Mouse (Mus musculus) midbrain, embryonic 12.5 days (tissue): ENCODE results near the gene Dglucy. TPM values are rescaled to one million over a fixed set of nuclear protein-coding genes. Genes with fewer than 3 reads are reported as not detected.

Experiments used
- ATAC-seq: fragments of 200-750 bp; cut with Nextera tagmentation; 2 replicates; pipeline ENCODE4 v1.8.0; 2017; ENCODE audit warnings: low read depth, moderate TSS enrichment, moderate library complexity; ENCODE audit not compliant: low FRiP score
- H3K27ac ChIP-seq: fragments of 300-500 bp; sonication (generic); replicated peaks from 2 replicates; pipeline ENCODE4 v1.5.1; 2016; ENCODE audit warnings: mild to moderate bottlenecking
- H3K27me3 ChIP-seq: fragments of 300-500 bp; sonication (generic); 2 replicates; pipeline ENCODE4 v1.6.1; 2016; ENCODE audit warnings: mild to moderate bottlenecking
- H3K36me3 ChIP-seq: fragments of 300-500 bp; sonication (generic); 2 replicates; pipeline ENCODE4 v1.6.1; 2016
- H3K4me1 ChIP-seq: fragments of 300-500 bp; sonication (generic); 2 replicates; pipeline ENCODE4 v1.6.1; 2016
- H3K4me2 ChIP-seq: fragments of 300-500 bp; sonication (generic); replicated peaks from 2 replicates; pipeline ENCODE4 v1.6.1; 2016; ENCODE audit warnings: mild to moderate bottlenecking, moderate library complexity
- H3K4me3 ChIP-seq: fragments of 300-500 bp; sonication (generic); 2 replicates; pipeline ENCODE4 v1.5.1; 2016; ENCODE audit warnings: mild to moderate bottlenecking
- H3K9ac ChIP-seq: fragments of 300-500 bp; sonication (generic); replicated peaks from 2 replicates; pipeline ENCODE4 v1.6.1; 2016; ENCODE audit warnings: mild to moderate bottlenecking, moderate library complexity
- H3K9me3 ChIP-seq: fragments of 300-500 bp; sonication (generic); 2 replicates; pipeline ENCODE4 v1.6.1; 2016; ENCODE audit warnings: mild to moderate bottlenecking
- WGBS: fragments of 180-500 bp; shearing (Covaris S2); methylation state at CpG from one replicate; pipeline ENCODE4 v1.1.7; 2016; 5-methylcytosine and 5-hydroxymethylcytosine counted together
- polyA plus RNA-seq: library from polyadenylated mRNA; unstranded; fragments of >200 nt; fragmentation: Nextera tagmentation; extraction: Ambion mirVana; gene quantifications from 2 replicates; pipeline ENCODE4 v1.2.1, GENCODE M21; 2016

The Dglucy gene
- polyA plus RNA-seq, 1 experiment from 2014 or later, result 0.80 TPM

GRCm38 (mm10) chr12:100925644-100926619 is 147.1 kb downstream of the Dglucy start:
- no peak overlapping the region for H3K9ac ChIP-seq
- H3K4me3 ChIP-seq, result no peak overlapping the region
- H3K9me3 ChIP-seq, result no peaks in the 10 kb centered on the region
- H3K27me3 ChIP-seq, result no peaks in the 10 kb centered on the region
- peaks cover 75% of the 10 kb centered on the region for H3K36me3 ChIP-seq
- H3K27ac ChIP-seq, result no peak overlapping the region
- peak; percentile 68 for ATAC-seq
- H3K4me2 ChIP-seq, result no peak overlapping the region
- 76% methylated on average over 14 of the region's 14 CpGs for WGBS
- no peaks in the 10 kb centered on the region for H3K4me1 ChIP-seq

- H3K9me3 ChIP-seq, result no peaks in the 10 kb centered on the region
- H3K27ac ChIP-seq, result no peak overlapping the region
- H3K27me3 ChIP-seq, result no peaks in the 10 kb centered on the region
- ATAC-seq, result no peak
- no peak overlapping the region for H3K4me3 ChIP-seq
- H3K4me2 ChIP-seq, result no peak overlapping the region
- H3K36me3 ChIP-seq, result peaks cover 72% of the 10 kb centered on the region
- WGBS, result 95% methylated on average over 9 of the region's 9 CpGs
- no peaks in the 10 kb centered on the region for H3K4me1 ChIP-seq
- H3K9ac ChIP-seq, result no peak overlapping the region
Measured at GRCm38 (mm10) chr12:100928286-100928685, 149.4 kb downstream of the Dglucy start.

GRCm38 (mm10) chr12:100931653-100932052 is 152.8 kb downstream of the Dglucy start:
- Histone ChIP-seq H3K27me3 (no peaks in the 10 kb centered on the region), H3K9ac (no peak overlapping the region), H3K36me3 (peaks cover 89% of the 10 kb centered on the region), H3K4me1 (no peaks in the 10 kb centered on the region), H3K9me3 (no peaks in the 10 kb centered on the region), H3K27ac (no peak overlapping the region), H3K4me3 (no peak overlapping the region), H3K4me2 (no peak overlapping the region)
- 94% methylated on average over 14 of the region's 14 CpGs for WGBS
- ATAC-seq, result no peak

- peaks cover 85% of the 10 kb centered on the region for H3K36me3 ChIP-seq
- WGBS, result 97% methylated on average over 5 of the region's 5 CpGs
- no peak for ATAC-seq
- H3K9ac ChIP-seq, result no peak overlapping the region
- H3K4me1 ChIP-seq, result no peaks in the 10 kb centered on the region
- no peak overlapping the region for H3K4me2 ChIP-seq
- H3K27me3 ChIP-seq, result no peaks in the 10 kb centered on the region
- H3K4me3 ChIP-seq, result no peak overlapping the region
- no peaks in the 10 kb centered on the region for H3K9me3 ChIP-seq
- H3K27ac ChIP-seq, result no peak overlapping the region
Measured at GRCm38 (mm10) chr12:100934796-100935195, 155.9 kb downstream of the Dglucy start.

GRCm38 (mm10) chr12:100936116-100936515 is 157.3 kb downstream of the Dglucy start:
- H3K9ac ChIP-seq, result no peak overlapping the region
- no peaks in the 10 kb centered on the region for H3K27me3 ChIP-seq
- H3K9me3 ChIP-seq, result no peaks in the 10 kb centered on the region
- H3K4me3 ChIP-seq, result no peak overlapping the region
- H3K4me1 ChIP-seq, result no peaks in the 10 kb centered on the region
- H3K4me2 ChIP-seq, result no peak overlapping the region
- ATAC-seq, result peak; percentile 38
- no peak overlapping the region for H3K27ac ChIP-seq
- H3K36me3 ChIP-seq, result peaks cover 88% of the 10 kb centered on the region
- WGBS, result 27% methylated on average over 2 of the region's 2 CpGs

GRCm38 (mm10) chr12:100936737-100937136 is 157.9 kb downstream of the Dglucy start:
- Histone ChIP-seq H3K9me3 (no peaks in the 10 kb centered on the region), H3K4me3 (no peak overlapping the region), H3K27ac (no peak overlapping the region), H3K4me1 (no peaks in the 10 kb centered on the region), H3K4me2 (no peak overlapping the region), H3K9ac (no peak overlapping the region), H3K27me3 (no peaks in the 10 kb centered on the region), H3K36me3 (peaks cover 87% of the 10 kb centered on the region)
- 85% methylated on average over 4 of the region's 4 CpGs for WGBS
- no peak for ATAC-seq

GRCm38 (mm10) chr12:100937441-100938360 is 158.8 kb downstream of the Dglucy start:
- H3K27me3 ChIP-seq, result no peaks in the 10 kb centered on the region
- H3K36me3 ChIP-seq, result peaks cover 85% of the 10 kb centered on the region
- H3K4me2 ChIP-seq, result no peak overlapping the region
- H3K4me3 ChIP-seq, result no peak overlapping the region
- H3K4me1 ChIP-seq, result no peaks in the 10 kb centered on the region
- no peak overlapping the region for H3K9ac ChIP-seq
- 0 out of 2 replicates have a peak overlapping the region, but pooled peaks have one; percentile 7 for H3K27ac ChIP-seq
- no peaks in the 10 kb centered on the region for H3K9me3 ChIP-seq
- no peak for ATAC-seq
- 82% methylated on average over 21 of the region's 21 CpGs for WGBS

- Histone ChIP-seq H3K36me3 (peaks cover 87% of the 10 kb centered on the region), H3K4me3 (no peak overlapping the region), H3K27me3 (no peaks in the 10 kb centered on the region), H3K9ac (no peak overlapping the region), H3K9me3 (no peaks in the 10 kb centered on the region), H3K27ac (no peak overlapping the region), H3K4me1 (no peaks in the 10 kb centered on the region), H3K4me2 (no peak overlapping the region)
- WGBS, result 91% methylated on average over 3 of the region's 3 CpGs
- ATAC-seq, result no peak
Measured at GRCm38 (mm10) chr12:100941361-100941760, 162.5 kb downstream of the Dglucy start.

GRCm38 (mm10) chr12:100943146-100943545 is 164.3 kb downstream of the Dglucy start:
- Histone ChIP-seq H3K27me3 (no peaks in the 10 kb centered on the region), H3K4me2 (no peak overlapping the region), H3K4me3 (no peak overlapping the region), H3K9me3 (no peaks in the 10 kb centered on the region), H3K36me3 (peaks cover 93% of the 10 kb centered on the region), H3K9ac (no peak overlapping the region), H3K27ac (no peak overlapping the region), H3K4me1 (no peaks in the 10 kb centered on the region)
- 88% methylated on average over 4 of the region's 4 CpGs for WGBS
- ATAC-seq, result no peak

GRCm38 (mm10) chr12:100944921-100945336 is 166.1 kb downstream of the Dglucy start:
- ATAC-seq, result no peak
- Histone ChIP-seq H3K27me3 (no peaks in the 10 kb centered on the region), H3K4me1 (no peaks in the 10 kb centered on the region), H3K27ac (no peak overlapping the region), H3K36me3 (peaks cover 88% of the 10 kb centered on the region), H3K9me3 (no peaks in the 10 kb centered on the region), H3K4me3 (no peak overlapping the region), H3K4me2 (no peak overlapping the region), H3K9ac (no peak overlapping the region)
- 94% methylated on average over 21 of the region's 21 CpGs for WGBS

GRCm38 (mm10) chr12:100945501-100945900 is 166.6 kb downstream of the Dglucy start:
- Histone ChIP-seq H3K27me3 (no peaks in the 10 kb centered on the region), H3K36me3 (peaks cover 82% of the 10 kb centered on the region), H3K27ac (no peak overlapping the region), H3K9me3 (no peaks in the 10 kb centered on the region), H3K4me2 (no peak overlapping the region), H3K4me1 (no peaks in the 10 kb centered on the region), H3K4me3 (no peak overlapping the region), H3K9ac (no peak overlapping the region)
- WGBS, result 89% methylated on average over 12 of the region's 12 CpGs
- ATAC-seq, result no peak

GRCm38 (mm10) chr12:100945948-100946347 is 167.1 kb downstream of the Dglucy start:
- H3K36me3 ChIP-seq, result peaks cover 79% of the 10 kb centered on the region

More at GRCm38 (mm10) chr12:100945948-100946347, 167.1 kb downstream of the Dglucy start:
- H3K4me3 ChIP-seq, result no peak overlapping the region
- no peaks in the 10 kb centered on the region for H3K9me3 ChIP-seq
- no peaks in the 10 kb centered on the region for H3K27me3 ChIP-seq
- H3K4me2 ChIP-seq, result no peak overlapping the region
- no peak for ATAC-seq
- H3K9ac ChIP-seq, result no peak overlapping the region
- no peaks in the 10 kb centered on the region for H3K4me1 ChIP-seq
- WGBS, result 91% methylated on average over 12 of the region's 12 CpGs
- H3K27ac ChIP-seq, result no peak overlapping the region
